ENCODE assay signal across 18 mouse cellular contexts in genomic region chr14:76799741-76800140, GRCm38 (mm10).
DNase-seq lines count a peak whose midpoint lies in the region; ATAC-seq and TF ChIP-seq lines count a peak whose summit lies in the region.
"Had no signal": no experiment of that assay in that cellular context is flagged by ENCODE, and none has a peak within 500 bp of the region (broad histone marks: within the 10 kb centered on the region; RNA-seq: fewer than 3 reads in every experiment).

No protein-coding gene starts in this region.

- no peak for TF ChIP-seq POLR2A in liver, adult 2 months (IDR thresholded peaks at IDR 0.05; ENCODE audit: extremely low read depth, insufficient read depth, low read length)

- DNase-seq in gastrocnemius, adult 2 months = no peak
- no peak for DNase-seq in gastrocnemius, postnatal 36 days
- DNase-seq in liver, adult 2 months (ENCODE audit: extremely low read depth, low read depth, low spot score) = peak; percentile 36
- DNase-seq in limb, embryonic 10.5 days (ENCODE audit: low spot score) = no peak
- no peak for DNase-seq in kidney, postnatal 4 days
- DNase-seq: adrenal gland, adult 8-10 months; cerebellum, adult 9-11 months; forebrain, postnatal 0 days; heart, postnatal 14 days; kidney, adult 8-10 months; kidney, postnatal 10 days; lung, adult 18-20 months; lung, postnatal 10 days had no signal

- intact Hi-C loops in gastrocnemius, adult 2 months (cut with DNase I) = no loop called here
- intact Hi-C loops in gastrocnemius, postnatal 36 days (cut with DNase I) = no loop called here

- H3K27ac ChIP-seq in gastrocnemius, adult 2 months = peak overlapping the region; percentile 35
- H3K27ac ChIP-seq in liver, adult 2 months (replicated peaks; ENCODE audit: insufficient read depth, low read depth, low read length) = no peak overlapping the region; the same call in 1 of the 2 replicates
- no peak overlapping the region for H3K27ac ChIP-seq in liver, embryonic 12.5 days
- H3K27ac ChIP-seq in limb, embryonic 10.5 days = peak overlapping the region; percentile 61; the same call in 1 of the 2 replicates
- H3K27ac ChIP-seq in limb, embryonic 15.5 days = peak overlapping the region; percentile 89

- H3K4me2 ChIP-seq in liver, embryonic 12.5 days = no peak overlapping the region
- no peak overlapping the region for H3K4me2 ChIP-seq in limb, embryonic 15.5 days
- H3K4me2 ChIP-seq: heart, embryonic 13.5 days; liver, embryonic 11.5 days; midbrain, embryonic 11.5 days had no signal

- H3K9ac ChIP-seq in liver, adult 2 months (ENCODE audit: low read depth, low read length) = no peak overlapping the region
- no peak overlapping the region for H3K9ac ChIP-seq in liver, embryonic 12.5 days
- no peak overlapping the region for H3K9ac ChIP-seq in limb, embryonic 15.5 days
- H3K9ac ChIP-seq: forebrain, postnatal 0 days; heart, embryonic 13.5 days had no signal

- H3K4me3 ChIP-seq in gastrocnemius, adult 2 months = no peak overlapping the region
- no peak overlapping the region for H3K4me3 ChIP-seq in liver, adult 2 months (ENCODE audit: insufficient read depth, low read depth, low read length)
- H3K4me3 ChIP-seq in liver, embryonic 12.5 days = no peak overlapping the region
- no peak overlapping the region for H3K4me3 ChIP-seq in limb, embryonic 10.5 days
- H3K4me3 ChIP-seq in limb, embryonic 15.5 days = no peak overlapping the region
- H3K4me3 ChIP-seq: heart, embryonic 13.5 days had no signal

- no peak for ATAC-seq in liver, embryonic 12.5 days
- ATAC-seq in limb, embryonic 15.5 days (ENCODE audit: insufficient number of reproducible peaks, low FRiP score, low TSS enrichment, low read depth) = peak; percentile 11; the same call in 1 of the 2 replicates
- ATAC-seq: forebrain, postnatal 0 days had no signal

- H3K36me3 ChIP-seq in liver, adult 2 months (ENCODE audit: control insufficient read depth, insufficient read depth, low read length) = no peaks in the 10 kb centered on the region
- H3K36me3 ChIP-seq in liver, embryonic 12.5 days = no peaks in the 10 kb centered on the region
- H3K36me3 ChIP-seq in limb, embryonic 10.5 days = no peaks in the 10 kb centered on the region
- H3K36me3 ChIP-seq in limb, embryonic 15.5 days = no peaks in the 10 kb centered on the region
- H3K36me3 ChIP-seq: heart, embryonic 13.5 days had no signal

- 51% methylated on average over 6 of the region's 6 CpGs for WGBS in liver, adult 2 months
- WGBS in liver, embryonic 12.5 days (ENCODE audit: insufficient replicate concordance) = 75% methylated on average over 6 of the region's 6 CpGs
- 82% methylated on average over 6 of the region's 6 CpGs for WGBS in limb, embryonic 10.5 days
- WGBS in limb, embryonic 15.5 days = 24% methylated on average over 6 of the region's 6 CpGs

- H3K27me3 ChIP-seq in liver, adult 2 months (ENCODE audit: control insufficient read depth, insufficient read depth, low read length) = no peaks in the 10 kb centered on the region
- no peaks in the 10 kb centered on the region for H3K27me3 ChIP-seq in liver, embryonic 12.5 days (replicated peaks)
- H3K27me3 ChIP-seq in limb, embryonic 10.5 days (ENCODE audit: low read depth, poor library complexity, severe bottlenecking) = no peaks in the 10 kb centered on the region
- no peaks in the 10 kb centered on the region for H3K27me3 ChIP-seq in limb, embryonic 15.5 days

- TF ChIP-seq CTCF in gastrocnemius, adult 2 months (IDR thresholded peaks at IDR 0.05) = no peak
- no peak for TF ChIP-seq CTCF in liver, adult 2 months (IDR thresholded peaks at IDR 0.05; ENCODE audit: low read depth, low read length)

- H3K79me2 ChIP-seq in liver, adult 2 months (ENCODE audit: control insufficient read depth, insufficient read depth, low read length) = no peaks in the 10 kb centered on the region

- H3K4me1 ChIP-seq in liver, adult 2 months (ENCODE audit: control insufficient read depth, insufficient read depth, low read length) = peaks cover 25% of the 10 kb centered on the region
- 0 out of 2 replicates have a peak, but pooled peaks cover 4% of the 10 kb centered on the region for H3K4me1 ChIP-seq in liver, embryonic 12.5 days
- H3K4me1 ChIP-seq in limb, embryonic 10.5 days = peaks cover 28% of the 10 kb centered on the region
- peaks cover 40% of the 10 kb centered on the region for H3K4me1 ChIP-seq in limb, embryonic 15.5 days

- H3K9me3 ChIP-seq in liver, embryonic 12.5 days (replicated peaks) = no peaks in the 10 kb centered on the region
- H3K9me3 ChIP-seq in limb, embryonic 10.5 days (replicated peaks) = no peaks in the 10 kb centered on the region
- H3K9me3 ChIP-seq in limb, embryonic 15.5 days = no peaks in the 10 kb centered on the region
- H3K9me3 ChIP-seq: heart, embryonic 13.5 days had no signal

Comparison
In these comparisons a context has a peak if more than half of its experiments do, and no peak if none do; other contexts are left out.
1. H3K27ac ChIP-seq: peak in gastrocnemius, adult 2 months (single experiment), limb, embryonic 10.5 days (single experiment) and limb, embryonic 15.5 days (single experiment); none in liver, adult 2 months (single experiment) and liver, embryonic 12.5 days (single experiment).